Mouse (Mus musculus) left cerebral cortex, adult 8-10 months (tissue): Measurements from ENCODE around the gene Fgfr2. TPM values are rescaled to one million over a fixed set of nuclear protein-coding genes. Genes with fewer than 3 reads are reported as not detected.
"Not testable (repeated sequence)": the region's sequence is repeated elsewhere in the genome, so short reads cannot be mapped to it uniquely, and the experiment has no call there.

Experiments
- DNase-seq, 2 experiments: peaks; one replicate each; pipeline ENCODE4 v3.0.0; 2022; ENCODE audit warnings: low spot score in 2 of 2
- total RNA-seq, 4 experiments: library from RNA; stranded (reverse); gene quantifications; 2 replicates each; pipeline ENCODE4 v1.2.4; 2022

The Fgfr2 gene
- total RNA-seq, 4 experiments from 2014 or later = 50.6 to 73.1 (median 64.8) TPM

- DNase-seq = no peak
These were observed 2448.6 kb downstream of the Fgfr2 start for GRCm38 (mm10) chr7:130674526-130674925.

GRCm38 (mm10) chr7:130673169-130674033 lies 2449.7 kb downstream of the Fgfr2 start:
- no peak for DNase-seq

- DNase-seq = no peak
These were observed 2451.8 kb downstream of the Fgfr2 start for GRCm38 (mm10) chr7:130671301-130671700.

- no peak for DNase-seq
These were observed 2452.8 kb downstream of the Fgfr2 start for GRCm38 (mm10) chr7:130670358-130670757.

GRCm38 (mm10) chr7:130669370-130669881 lies 2453.7 kb downstream of the Fgfr2 start:
- DNase-seq = no peak

- no peak for DNase-seq
These were observed 2454.3 kb downstream of the Fgfr2 start for GRCm38 (mm10) chr7:130668729-130669281.

- not testable (repeated sequence) for DNase-seq
These were observed 2455.1 kb downstream of the Fgfr2 start for GRCm38 (mm10) chr7:130668013-130668412.

- no peak for DNase-seq
These were observed 2457.8 kb downstream of the Fgfr2 start for GRCm38 (mm10) chr7:130665358-130665757.

DNA sequence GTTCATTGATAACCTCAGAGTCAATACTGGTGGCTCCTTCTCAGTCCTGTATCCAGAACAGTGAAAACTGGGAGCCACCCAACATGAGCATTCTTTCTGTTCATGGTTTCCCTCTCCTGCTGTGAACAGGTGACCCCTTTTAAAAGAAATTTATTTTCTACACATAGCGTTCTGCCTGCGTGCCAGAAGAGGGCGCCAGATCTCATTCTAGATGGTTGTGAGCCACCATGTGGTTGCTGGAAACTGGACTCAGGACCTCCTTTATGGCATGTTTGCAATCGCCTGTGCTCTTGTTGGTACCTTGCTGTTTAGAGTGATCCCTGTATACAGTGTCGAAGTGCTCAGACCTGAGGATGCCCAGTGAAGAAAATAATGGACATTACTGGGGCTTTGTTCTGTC lies 2458.5 kb downstream of the Fgfr2 start:
- DNase-seq = no peak

DNA sequence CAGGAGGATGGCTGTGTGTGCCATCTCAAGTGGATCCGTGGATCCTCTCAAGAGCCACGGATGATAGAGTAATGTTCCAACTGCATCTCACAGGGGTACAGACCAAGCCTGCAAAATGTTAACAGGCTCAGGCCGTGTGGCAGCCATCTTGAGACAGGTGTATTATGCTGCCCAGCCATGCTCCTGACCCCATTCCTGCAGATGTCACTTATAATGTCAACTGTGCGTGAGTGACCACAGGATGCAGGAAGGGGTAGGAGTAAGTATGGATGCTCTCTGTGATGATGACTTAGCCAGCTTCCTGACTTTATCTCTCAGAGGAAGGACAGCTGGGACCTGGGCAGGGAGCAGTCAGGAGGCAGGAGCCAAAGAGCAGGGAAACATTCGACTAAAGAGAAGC lies 2459.1 kb downstream of the Fgfr2 start:
- no peak for DNase-seq

DNA sequence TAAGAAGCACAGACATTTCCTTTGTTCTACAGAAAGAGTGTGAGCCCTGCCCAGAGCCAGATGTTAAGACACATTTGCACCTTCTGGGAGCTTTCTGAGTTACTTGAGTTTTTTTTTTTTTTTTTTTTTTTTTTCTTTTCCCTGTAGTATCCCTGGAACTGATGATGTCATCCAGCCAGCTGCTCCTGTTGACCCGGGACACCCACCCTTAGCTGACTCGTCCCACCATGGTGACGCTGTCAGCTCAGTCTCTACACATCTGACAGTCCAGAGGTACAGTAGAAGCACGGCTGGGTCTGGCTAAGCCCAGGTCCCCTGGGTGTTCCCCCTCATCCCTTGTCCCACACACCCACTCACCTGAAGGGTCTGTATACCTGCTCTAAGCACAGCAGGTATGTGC lies 2460.3 kb downstream of the Fgfr2 start:
- no peak for DNase-seq

GRCm38 (mm10) chr7:130662250-130662649 lies 2460.9 kb downstream of the Fgfr2 start:
- no peak for DNase-seq

- no peak for DNase-seq
These were observed 2464.0 kb downstream of the Fgfr2 start for GRCm38 (mm10) chr7:130659129-130659528.

DNA sequence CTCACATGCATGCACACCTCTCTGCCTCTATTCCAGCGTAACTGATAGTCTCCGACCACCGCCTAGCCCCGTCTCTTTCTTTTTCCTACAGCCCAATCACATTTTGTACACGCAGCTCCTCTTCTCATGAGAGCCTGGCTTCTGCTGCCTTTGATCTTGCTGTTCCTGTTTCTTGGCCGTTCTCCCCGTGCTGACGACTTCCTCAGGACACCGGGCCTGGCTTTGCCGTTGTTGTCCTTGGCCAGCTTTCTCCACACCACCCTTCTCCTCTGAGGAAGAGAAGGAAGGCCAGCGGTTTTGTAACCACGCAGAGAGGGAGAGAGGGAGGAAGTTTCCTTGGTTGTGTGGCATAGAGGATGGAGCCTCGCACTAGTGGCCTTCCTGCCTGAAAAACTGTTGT lies 2465.4 kb downstream of the Fgfr2 start:
- no peak for DNase-seq

DNA sequence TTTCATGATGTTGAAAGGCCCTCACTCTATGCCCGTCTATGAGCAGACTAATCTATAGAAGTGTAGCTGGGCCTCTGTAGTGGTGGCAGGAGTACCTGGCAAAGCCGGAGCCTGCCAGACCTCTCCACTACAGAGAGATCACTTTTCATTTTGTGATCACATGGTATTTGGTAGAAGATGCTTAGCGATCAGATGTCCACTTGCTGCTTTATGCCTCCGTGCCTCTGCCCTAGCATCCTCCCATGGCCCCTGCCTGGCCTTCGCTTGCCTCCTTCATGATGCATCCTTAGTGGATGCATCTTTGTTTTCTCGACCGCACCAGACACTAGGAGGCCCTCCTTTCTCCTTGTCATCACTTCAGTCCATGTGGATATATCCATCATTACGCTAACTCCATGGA lies 2466.2 kb downstream of the Fgfr2 start:
- DNase-seq = no peak

- no peak for DNase-seq
These were observed 2468.6 kb downstream of the Fgfr2 start for GRCm38 (mm10) chr7:130654562-130654961.

DNA sequence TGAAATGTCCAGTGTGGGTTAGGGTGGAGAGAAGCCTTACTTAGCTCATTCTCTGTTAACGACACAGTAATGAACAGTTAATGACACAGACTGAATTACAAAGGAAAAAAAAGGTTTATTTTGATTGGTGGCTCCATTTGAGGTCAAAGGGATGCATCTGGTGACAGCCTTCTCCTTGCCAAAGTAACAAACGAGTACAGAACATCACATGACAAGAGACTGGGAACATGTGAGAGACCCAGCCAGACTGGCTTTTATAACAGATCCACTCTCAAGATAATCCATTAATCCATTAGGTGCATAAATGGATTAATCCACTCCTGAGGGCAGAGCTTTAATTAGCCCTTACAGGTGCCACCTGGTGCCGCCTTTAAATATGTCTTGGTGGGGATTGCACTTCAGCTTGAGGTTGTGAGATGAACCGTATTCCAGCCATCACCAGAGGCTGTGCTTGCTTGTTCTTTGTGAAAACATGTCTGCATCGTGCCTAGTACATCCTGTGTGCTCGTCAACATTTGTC lies 2470.1 kb downstream of the Fgfr2 start:
- DNase-seq = no peak

DNA sequence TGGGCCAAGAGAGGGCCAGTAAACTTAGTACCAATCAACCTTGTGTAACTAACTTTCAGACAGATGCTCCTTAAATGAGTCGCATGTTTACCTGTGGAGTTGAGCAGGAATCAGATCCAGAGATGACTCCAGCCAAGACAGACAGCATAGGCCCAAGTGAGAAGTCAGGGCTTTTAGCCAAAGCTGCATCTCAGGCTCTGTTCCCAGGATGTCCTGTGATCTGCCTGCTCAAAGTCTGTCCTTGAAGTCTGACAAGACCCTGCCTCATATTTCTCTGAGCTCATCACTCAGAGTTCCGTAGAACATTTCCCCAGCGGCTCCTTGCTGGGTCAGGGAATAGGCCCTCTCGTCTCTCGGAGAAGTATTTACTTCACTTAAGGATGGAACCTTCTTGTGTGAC lies 2472.5 kb downstream of the Fgfr2 start:
- no peak for DNase-seq

- no peak for DNase-seq
These were observed 2473.9 kb downstream of the Fgfr2 start for GRCm38 (mm10) chr7:130649257-130649656.

DNA sequence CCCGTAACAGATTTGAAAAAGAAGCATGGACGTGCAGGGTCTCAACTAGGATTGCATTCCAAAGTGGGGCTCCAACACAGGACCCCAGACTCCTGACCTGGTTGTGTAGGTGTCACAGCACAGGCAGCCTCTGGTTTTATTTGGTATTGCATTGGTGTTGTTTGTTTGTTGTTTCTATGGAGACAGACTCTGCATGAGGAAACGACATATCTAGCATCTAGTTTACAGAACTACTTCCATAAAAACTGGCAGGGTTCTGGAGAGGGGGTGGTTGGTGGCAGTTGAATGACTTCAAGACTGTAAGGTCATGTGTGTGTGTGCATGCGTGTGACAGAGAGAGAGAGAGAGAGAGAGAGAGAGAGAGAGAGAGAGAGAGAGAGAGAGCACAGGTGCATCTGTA lies 2475.1 kb downstream of the Fgfr2 start:
- no peak for DNase-seq

DNA sequence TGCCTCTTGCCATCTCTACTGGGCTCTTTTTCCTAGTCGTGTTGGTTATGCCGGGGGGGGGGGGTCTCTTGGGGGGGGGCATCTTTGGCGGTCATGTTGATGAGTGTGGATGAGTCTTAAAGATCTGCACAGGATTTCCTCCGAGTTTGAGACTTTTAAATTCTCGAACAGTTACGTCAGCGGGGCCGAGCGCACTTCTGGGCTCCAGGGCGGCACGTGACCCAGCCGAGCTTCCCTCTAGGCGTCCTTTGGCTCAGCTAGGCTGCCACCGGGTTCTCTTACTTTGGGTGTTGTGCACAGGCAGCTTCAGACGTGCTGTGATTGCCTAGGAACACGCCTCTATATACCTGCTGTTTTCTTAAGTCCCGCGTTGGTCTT lies 2476.4 kb downstream of the Fgfr2 start:
- DNase-seq = no peak

- DNase-seq = no peak
These were observed 2477.0 kb downstream of the Fgfr2 start for GRCm38 (mm10) chr7:130645994-130646761.
